Mouse (Mus musculus): Measurements from ENCODE around the gene Dohh. TPM values are rescaled to one million over a fixed set of nuclear protein-coding genes. Genes with fewer than 3 reads are reported as not detected.
A peak's percentile ranks its signal among the peaks of the same experiment; 100 is the strongest.

Dohh gene
- total RNA-seq, 2 experiments from 2014 or later: 48.1 to 48.5 TPM

- no peak for DNase-seq (ENCODE audit: low spot score in 2 of 2)
Observed at GRCm38 (mm10) chr10:81382039-81382438, 2.2 kb upstream of the Dohh start.

DNA sequence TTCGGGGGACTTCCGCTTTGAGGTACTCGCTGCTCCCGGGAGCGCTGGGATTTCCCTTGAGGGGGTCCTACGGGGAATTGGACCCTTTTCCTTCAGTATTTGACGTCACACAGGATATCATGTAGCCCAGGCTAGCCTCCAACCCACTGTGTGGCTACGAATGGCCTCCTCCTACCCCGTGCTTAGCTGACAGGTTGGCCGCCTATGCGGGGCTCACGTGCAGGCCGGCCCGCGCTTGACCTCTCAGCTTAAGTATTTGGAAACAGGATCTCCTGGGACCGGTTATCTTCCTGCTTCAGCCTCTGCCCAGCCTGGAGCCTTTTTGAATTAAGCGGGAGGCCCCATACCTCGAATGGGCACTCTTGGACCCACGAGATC lies 366 bp downstream of the Dohh start:
- no peak for DNase-seq (ENCODE audit: low spot score in 2 of 2)

- DNase-seq (ENCODE audit: low spot score in 2 of 2): no peak
Observed at GRCm38 (mm10) chr10:81385603-81386306, 1.5 kb downstream of the Dohh start.

GRCm38 (mm10) chr10:81387716-81388115 lies 3.5 kb downstream of the Dohh start:
- DNase-seq (ENCODE audit: low spot score in 2 of 2): no peak

GRCm38 (mm10) chr10:81388505-81389055 lies 4.4 kb downstream of the Dohh start, which contains the start of gene Gm48552:
Gene Gm48552 (plus strand): TSS chr10:81389005.
- no peak for DNase-seq (ENCODE audit: low spot score in 2 of 2)

DNA sequence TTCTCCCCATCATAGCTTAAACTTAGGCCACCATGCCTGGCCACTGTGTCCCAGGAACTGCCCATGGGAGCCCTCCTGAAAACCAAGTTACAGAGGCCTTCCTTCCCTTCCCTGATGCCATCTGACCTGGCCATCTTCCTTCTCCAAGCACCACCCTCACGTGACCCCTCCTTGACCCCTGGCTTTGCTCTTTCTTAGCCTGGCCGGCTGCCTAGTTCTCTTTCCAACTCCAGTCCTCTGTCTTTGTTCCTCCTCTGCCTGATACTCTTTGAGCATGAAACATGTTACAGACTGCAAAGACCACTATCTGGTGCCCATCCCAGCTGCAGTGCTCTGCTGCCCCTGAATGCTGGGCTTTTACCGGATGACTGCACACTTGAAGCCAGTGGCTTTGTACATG lies 5.1 kb downstream of the Dohh start:
- no peak for DNase-seq (ENCODE audit: low spot score in 2 of 2)

DNA sequence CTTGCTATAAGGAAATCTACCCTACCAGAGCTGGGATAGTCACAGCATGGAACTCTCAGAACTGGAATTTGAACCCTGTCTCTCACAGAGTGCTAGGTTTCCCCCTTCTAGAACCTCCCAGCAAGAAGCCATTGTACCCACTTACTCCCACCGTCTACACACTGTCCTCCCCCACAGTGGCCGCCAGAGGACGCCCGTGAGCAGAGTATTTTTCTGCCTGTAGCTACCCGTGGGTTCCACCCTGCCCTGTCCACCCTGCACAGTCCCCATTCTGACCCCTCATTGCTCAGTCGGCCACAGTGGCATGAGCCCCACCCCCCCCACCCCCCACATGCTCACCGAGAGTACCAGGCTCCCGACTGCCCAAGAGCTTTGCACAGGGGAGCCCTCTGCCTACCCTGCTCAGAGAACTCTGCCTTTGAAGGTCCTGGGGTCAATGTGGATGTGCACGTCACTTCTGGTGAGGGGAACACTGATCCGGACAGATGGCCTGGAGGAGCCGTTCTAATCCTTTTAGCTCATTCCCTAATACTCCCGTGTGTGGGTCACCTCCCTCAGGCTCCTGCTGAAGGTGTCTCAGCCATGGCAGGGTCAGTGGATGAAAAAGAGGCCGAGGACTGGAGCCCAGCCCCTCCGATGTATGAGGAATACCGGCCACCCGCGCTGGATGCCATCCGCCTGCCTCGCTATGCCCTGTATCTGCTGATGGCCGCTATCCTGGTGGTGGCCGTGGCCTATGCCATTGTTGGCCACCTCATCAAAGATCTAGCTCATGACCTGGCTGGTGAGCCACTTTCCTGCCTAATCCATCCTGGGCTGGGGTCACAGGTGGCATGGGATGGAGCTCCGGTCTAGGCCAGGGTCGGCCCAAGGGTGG lies 5.8 kb downstream of the Dohh start:
- peak in 1 of 2 experiments; percentile 76 for DNase-seq (ENCODE audit: low spot score in 2 of 2)

DNA sequence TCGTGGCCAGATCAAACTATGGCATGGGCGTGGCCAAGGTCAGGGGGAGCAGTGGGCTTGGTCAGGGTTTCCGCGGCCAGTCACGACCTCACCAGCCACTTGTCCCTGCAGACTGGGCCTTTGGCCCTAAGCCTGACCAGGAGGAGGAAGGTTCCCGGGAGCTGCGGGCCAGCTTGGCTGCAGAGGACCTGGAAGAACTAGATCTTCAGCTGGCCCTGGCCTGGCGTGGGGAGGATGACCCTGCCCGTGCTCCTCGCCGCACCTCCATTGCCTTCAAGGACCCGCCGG lies 6.4 kb downstream of the Dohh start:
- DNase-seq (ENCODE audit: low spot score in 2 of 2): no peak

DNA sequence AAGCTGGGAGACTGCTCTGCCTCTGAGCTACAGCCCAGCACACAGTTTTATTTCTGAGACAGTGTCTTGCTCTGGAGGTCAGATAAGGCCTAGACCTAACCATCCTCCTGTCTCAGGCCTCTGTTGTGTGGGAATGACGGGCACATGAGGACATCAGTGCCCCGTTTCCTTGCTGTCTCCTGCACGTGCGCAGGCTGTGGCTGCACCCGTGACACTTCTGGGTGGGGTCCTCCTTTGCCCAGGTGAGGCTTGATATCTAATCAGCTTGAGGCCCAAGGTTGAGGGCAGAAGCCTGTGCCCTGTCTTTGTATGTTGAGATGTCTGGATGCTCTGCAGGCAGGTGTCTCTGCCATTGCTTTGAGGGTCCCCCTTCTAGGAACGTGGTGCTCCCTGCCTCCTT lies 8.0 kb downstream of the Dohh start:
- DNase-seq (ENCODE audit: low spot score in 2 of 2): no peak

- no peak for DNase-seq (ENCODE audit: low spot score in 2 of 2)
Observed at GRCm38 (mm10) chr10:81392781-81393185, 8.6 kb downstream of the Dohh start, which contains the start of gene Smim24. Gene Smim24 (plus strand): TSS chr10:81393051.

GRCm38 (mm10) chr10:81393456-81394063 lies 9.3 kb downstream of the Dohh start:
- no peak for DNase-seq (ENCODE audit: low spot score in 2 of 2)

- DNase-seq (ENCODE audit: low spot score in 2 of 2): peak in 1 of 2 experiments; percentile 70
Observed at GRCm38 (mm10) chr10:81395127-81395526, 10.9 kb downstream of the Dohh start.

DNA sequence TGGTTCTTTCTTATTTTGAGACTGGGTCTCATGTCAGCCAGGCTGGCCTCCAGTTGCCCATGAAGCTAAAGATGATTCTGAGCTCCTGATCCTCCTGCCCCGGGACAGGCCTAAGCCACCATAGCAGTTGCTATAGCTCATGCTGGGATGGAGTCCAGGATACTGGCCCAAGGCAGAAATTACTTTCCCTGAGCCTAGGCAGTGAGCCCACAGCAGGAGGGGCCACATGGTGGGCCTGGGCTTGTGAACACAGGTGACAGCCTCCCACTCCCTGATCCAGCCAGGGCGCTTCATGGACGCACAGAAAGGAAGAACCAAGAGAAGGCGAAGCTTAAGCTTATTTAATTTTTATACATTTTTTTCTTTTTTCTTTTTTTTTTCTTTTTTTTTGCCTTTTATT lies 11.6 kb downstream of the Dohh start:
- DNase-seq (ENCODE audit: low spot score in 2 of 2): no peak

DNA sequence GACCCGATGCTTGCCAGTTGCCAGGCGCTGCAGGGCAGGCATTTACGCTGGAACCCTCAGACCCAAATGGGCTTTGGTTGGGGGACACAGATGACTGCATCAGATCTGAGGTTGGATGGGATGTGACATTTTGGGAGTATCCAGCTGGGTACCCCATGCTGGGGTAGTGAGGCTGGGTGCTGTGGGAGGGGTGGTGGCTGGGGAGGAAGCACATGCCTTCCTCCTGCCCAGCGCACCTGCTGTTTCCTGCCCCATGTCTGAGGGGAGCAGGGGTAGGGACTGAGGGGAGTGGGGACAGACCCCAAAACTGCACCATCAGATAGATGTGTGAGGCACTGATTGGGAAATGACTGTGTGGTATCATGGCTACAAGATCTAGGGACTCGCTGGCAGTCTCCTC lies 12.5 kb downstream of the Dohh start:
- no peak for DNase-seq (ENCODE audit: low spot score in 2 of 2)

DNA sequence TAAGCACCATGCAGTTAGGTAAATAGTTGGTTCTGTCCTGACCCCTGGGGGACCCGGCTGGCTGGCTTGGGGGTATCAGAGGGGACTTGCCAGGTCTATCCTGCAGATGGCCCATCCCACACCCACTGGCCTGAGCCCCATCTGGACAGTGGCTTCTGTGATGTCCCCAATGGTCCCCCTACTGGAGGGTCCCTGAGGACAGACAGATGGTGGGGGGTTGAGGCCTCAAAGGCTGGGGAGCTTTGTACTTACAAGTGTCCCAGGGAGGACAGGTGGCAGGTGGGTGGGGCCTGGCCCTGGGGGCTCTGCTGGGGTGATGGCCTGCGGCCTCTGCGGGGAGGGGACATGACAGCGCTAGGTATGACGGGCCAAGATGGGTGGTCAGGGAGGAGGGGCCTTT lies 15.1 kb downstream of the Dohh start:
- DNase-seq (ENCODE audit: low spot score in 2 of 2): no peak

DNA sequence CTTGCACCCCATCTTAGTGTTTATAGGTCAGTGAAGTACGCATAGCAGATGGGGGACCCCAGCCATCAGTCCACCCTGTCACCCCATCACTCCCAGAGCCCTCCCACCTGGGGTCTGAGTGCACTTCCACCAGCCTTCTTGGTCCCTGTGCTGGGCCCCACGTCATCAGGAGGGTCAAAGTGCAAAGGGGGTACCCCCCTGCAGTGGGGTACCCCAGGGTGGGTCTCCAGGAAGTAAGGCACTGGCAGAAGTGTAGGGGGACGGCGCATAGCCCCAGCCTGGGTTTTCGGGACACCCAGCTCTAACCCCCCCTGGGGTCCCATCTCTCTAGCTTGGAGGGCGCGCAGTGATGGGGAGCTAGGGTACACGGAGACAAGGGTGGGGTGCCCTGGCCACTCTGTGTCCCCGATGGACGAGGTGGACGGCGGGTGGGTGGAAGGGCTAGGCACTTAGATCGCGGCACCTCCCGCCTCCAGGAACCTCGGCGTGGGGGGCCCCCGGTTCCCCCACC lies 15.6 kb downstream of the Dohh start:
- no peak for DNase-seq (ENCODE audit: low spot score in 2 of 2)

DNA sequence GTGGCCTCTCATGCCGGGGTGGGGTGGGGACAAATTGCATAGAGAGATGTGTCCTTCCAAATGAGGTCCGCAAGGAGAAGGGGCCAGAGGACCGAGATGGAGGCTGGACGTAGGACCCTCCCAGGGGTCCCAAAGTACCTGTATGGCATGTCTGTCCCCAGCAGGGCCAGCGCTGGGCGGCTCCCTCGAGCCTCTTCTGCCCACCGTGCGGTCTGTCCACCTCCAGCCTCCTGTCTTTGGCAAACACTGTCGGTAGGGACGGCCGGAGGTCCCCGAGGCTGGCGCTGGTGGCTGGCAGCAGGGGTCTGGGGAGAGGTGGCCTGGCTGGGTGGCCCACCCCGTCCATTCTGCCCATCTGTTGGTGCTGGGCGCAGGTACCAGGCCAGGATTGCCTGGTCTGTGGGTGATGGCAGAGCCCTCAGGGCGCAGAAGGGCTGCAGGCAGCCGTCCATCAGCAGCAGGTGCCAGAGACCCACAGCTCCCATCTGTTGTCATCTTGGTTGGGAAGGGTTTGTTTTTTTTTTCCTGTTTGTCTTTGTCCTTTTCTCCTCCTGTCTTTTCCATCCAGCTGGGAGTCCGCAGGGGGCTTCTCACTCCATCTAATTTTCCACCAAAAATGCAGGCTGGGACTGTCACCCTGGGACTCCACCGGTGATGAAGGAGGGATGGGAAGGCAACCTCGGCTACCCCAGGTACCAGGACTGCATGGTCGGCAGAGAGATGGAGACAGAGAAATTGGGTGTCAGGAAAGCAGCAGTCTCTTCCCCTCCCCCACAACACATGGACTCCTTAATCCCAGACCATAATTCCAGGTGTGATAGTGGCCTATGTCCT lies 16.4 kb downstream of the Dohh start:
- DNase-seq (ENCODE audit: low spot score in 2 of 2): no peak

DNA sequence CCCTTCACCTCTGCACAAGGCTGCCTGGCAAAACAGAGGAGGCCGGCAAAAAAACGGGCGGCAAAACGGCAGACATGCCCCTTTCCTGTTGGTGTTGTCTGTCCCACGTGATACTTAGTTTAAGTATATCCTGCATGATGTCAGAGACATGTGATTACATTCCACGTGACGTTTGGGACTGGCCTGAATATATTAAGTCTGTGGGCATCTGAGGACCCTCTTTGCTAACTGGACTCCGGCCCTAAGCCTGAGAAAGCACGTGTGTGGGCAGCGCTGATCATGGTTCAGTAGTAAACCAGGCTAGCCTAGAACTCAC lies 16.9 kb downstream of the Dohh start:
- DNase-seq (ENCODE audit: low spot score in 2 of 2): no peak

DNA sequence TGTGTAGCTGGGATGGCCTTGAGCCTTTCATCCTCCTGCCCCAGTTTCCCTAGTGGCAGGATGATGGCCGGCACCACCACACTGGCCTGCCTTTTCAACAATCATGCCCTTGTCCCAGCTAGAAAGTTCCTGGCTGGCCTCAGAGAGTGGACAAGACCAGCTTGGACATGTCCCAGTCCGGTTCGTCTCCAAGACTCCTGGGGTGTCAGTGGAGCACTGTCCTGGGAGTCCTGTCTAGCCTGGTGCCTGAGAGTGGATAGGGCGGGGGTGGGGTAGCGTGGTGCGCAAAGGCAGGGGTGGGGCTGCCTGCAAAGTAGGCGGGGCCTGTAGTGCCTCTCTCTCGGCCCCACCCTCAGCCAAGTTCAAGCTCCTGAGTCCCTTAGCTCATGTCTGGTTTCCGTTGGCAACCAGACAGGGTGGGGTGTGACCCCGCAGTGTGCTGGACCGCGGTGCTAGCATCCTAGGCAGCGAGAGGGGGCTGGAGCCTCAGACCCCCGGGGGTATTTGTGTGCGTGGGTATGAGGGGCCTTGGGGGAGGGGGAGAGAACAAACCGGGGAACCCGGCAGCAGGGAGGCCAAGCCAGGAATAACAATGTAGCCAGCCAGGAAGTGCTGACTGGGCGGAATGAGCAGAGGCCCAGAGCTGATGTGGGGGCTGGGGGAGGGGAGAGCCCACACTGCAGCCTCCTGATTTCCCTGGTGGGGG lies 17.4 kb downstream of the Dohh start:
- DNase-seq (ENCODE audit: low spot score in 2 of 2): peak in 1 of 2 experiments; percentile 82

- no peak for DNase-seq (ENCODE audit: low spot score in 2 of 2)
Observed at GRCm38 (mm10) chr10:81402227-81402765, 18.1 kb downstream of the Dohh start.
